Mouse (Mus musculus) embryonic facial prominence, embryonic 14.5 days (tissue): ENCODE measurements around the gene Zfp180. TPM values are rescaled to one million over a fixed set of nuclear protein-coding genes. Genes with fewer than 3 reads are reported as not detected.
"Not testable (repeated sequence)": the region's sequence is repeated elsewhere in the genome, so short reads cannot be mapped to it uniquely, and the experiment has no call there.

ENCODE experiments used
- ATAC-seq: fragments of 200-750 bp; cut with Nextera tagmentation; 2 replicates; pipeline ENCODE4 v1.8.0; 2017; ENCODE audit warnings: low read depth, moderate number of reproducible peaks, moderate TSS enrichment
- DNase-seq: peaks from one replicate; pipeline ENCODE4 v3.0.0-alpha.2; 2015; ENCODE audit warnings: low spot score
- H3K27ac ChIP-seq: fragments of 300-500 bp; sonication (generic); replicated peaks from 2 replicates; pipeline ENCODE4 v1.5.1; 2014; ENCODE audit warnings: low read depth, mild to moderate bottlenecking, low read length, moderate library complexity
- H3K27me3 ChIP-seq: fragments of 300-500 bp; sonication (generic); replicated peaks from 2 replicates; pipeline ENCODE4 v1.6.1; 2014; ENCODE audit warnings: low read length; ENCODE audit not compliant: control insufficient read depth, insufficient read depth
- H3K36me3 ChIP-seq: fragments of 300-500 bp; sonication (generic); 2 replicates; pipeline ENCODE4 v1.6.1; 2014; ENCODE audit warnings: low read length, mixed read lengths; ENCODE audit not compliant: control insufficient read depth, insufficient read depth
- H3K4me1 ChIP-seq: fragments of 300-500 bp; sonication (generic); 2 replicates; pipeline ENCODE4 v1.6.1; 2014; ENCODE audit warnings: antibody characterized with exemption, low read length; ENCODE audit not compliant: control insufficient read depth, insufficient read depth
- H3K4me2 ChIP-seq: fragments of 300-500 bp; sonication (generic); 2 replicates; pipeline ENCODE4 v1.6.1; 2014; ENCODE audit warnings: low read depth, mild to moderate bottlenecking, low read length, moderate library complexity, mixed read lengths
- H3K4me3 ChIP-seq: fragments of 300-500 bp; sonication (generic); 2 replicates; pipeline ENCODE4 v1.5.1; 2014; ENCODE audit warnings: low read depth, mild to moderate bottlenecking, low read length
- H3K9ac ChIP-seq: fragments of 300-500 bp; sonication (generic); 2 replicates; pipeline ENCODE4 v1.6.1; 2014; ENCODE audit warnings: low read depth, mild to moderate bottlenecking, low read length, moderate library complexity, mixed read lengths
- H3K9me3 ChIP-seq: fragments of 300-500 bp; sonication (generic); 2 replicates; pipeline ENCODE4 v1.6.1; 2016; ENCODE audit warnings: low read length; ENCODE audit not compliant: control insufficient read depth
- WGBS: fragments of 180-500 bp; shearing (Covaris S2); extraction: QIAGEN DNeasy Blood & Tissue Kit; methylation state at CpG from one replicate; pipeline ENCODE4 v1.1.7; 2014; 5-methylcytosine and 5-hydroxymethylcytosine counted together
- polyA plus RNA-seq: library from polyadenylated mRNA; unstranded; fragments of >200 nt; fragmentation: Nextera tagmentation; extraction: Ambion mirVana; gene quantifications from 2 replicates; pipeline ENCODE4 v1.2.1, GENCODE M21; 2014

Gene Zfp180
- 21.3 and 22.0 TPM in 2 replicates for polyA plus RNA-seq

GRCm38 (mm10) chr7:24081634-24082431 lies at the start of gene Zfp180:
Gene Zfp180 (plus strand): TSS chr7:24081924.
- Histone ChIP-seq H3K4me1 (peaks cover 9% of the 10 kb centered on the region), H3K9me3 (peaks cover 9% of the 10 kb centered on the region; the same call in 1 of the 2 replicates), H3K9ac (peak within 1 kb of the TSS; percentile 69), H3K27me3 (no peaks in the 10 kb centered on the region), H3K4me3 (peak within 1 kb of the TSS; percentile 62), H3K27ac (peak within 1 kb of the TSS; percentile 82), H3K36me3 (peaks cover 18% of the 10 kb centered on the region), H3K4me2 (peak within 1 kb of the TSS; percentile 82)
- DNase-seq (peak; percentile 99), ATAC-seq (peak; percentile 98)
- 23% methylated on average over 44 of the region's 44 CpGs for WGBS

GRCm38 (mm10) chr7:24052660-24053304 lies 28.9 kb upstream of the Zfp180 start, which contains the start of gene Vmn1r183:
Gene Vmn1r183 (plus strand): TSS chr7:24053254.
- no peaks in the 10 kb centered on the region for H3K27me3 ChIP-seq
- no peaks in the 10 kb centered on the region for H3K9me3 ChIP-seq
- no peak within 1 kb of the TSS for H3K4me2 ChIP-seq
- no peak within 1 kb of the TSS for H3K4me3 ChIP-seq
- 80% methylated on average over 4 of the region's 4 CpGs for WGBS
- ATAC-seq = no peak
- H3K9ac ChIP-seq = no peak within 1 kb of the TSS
- no peak within 1 kb of the TSS for H3K27ac ChIP-seq
- H3K4me1 ChIP-seq = no peaks in the 10 kb centered on the region
- DNase-seq = no peak
- no peaks in the 10 kb centered on the region for H3K36me3 ChIP-seq

- H3K9me3 ChIP-seq = not testable (repeated sequence)
Measured at GRCm38 (mm10) chr7:24074424-24074823, 7.3 kb upstream of the Zfp180 start.

GRCm38 (mm10) chr7:24082457-24083235 lies 922 bp downstream of the Zfp180 start:
- ATAC-seq = no peak
- 49% methylated on average over 15 of the region's 15 CpGs for WGBS

More at GRCm38 (mm10) chr7:24074424-24074823, 7.3 kb upstream of the Zfp180 start:
- 53% methylated on average over 1 of the region's 1 CpGs for WGBS
- not testable (repeated sequence) for H3K4me3 ChIP-seq, H3K27ac ChIP-seq, H3K36me3 ChIP-seq, H3K4me2 ChIP-seq, DNase-seq, ATAC-seq, H3K4me1 ChIP-seq, H3K27me3 ChIP-seq, H3K9ac ChIP-seq

GRCm38 (mm10) chr7:24086871-24087270 lies 5.1 kb downstream of the Zfp180 start:
- WGBS = 94% methylated on average over 4 of the region's 4 CpGs
- H3K9ac ChIP-seq = no peak overlapping the region
- H3K9me3 ChIP-seq = peaks cover 28% of the 10 kb centered on the region
- H3K4me1 ChIP-seq = peaks cover 9% of the 10 kb centered on the region
- H3K4me2 ChIP-seq = no peak overlapping the region
- no peak overlapping the region for H3K4me3 ChIP-seq
- ATAC-seq (no peak), DNase-seq (no peak)
- H3K27ac ChIP-seq = no peak overlapping the region
- no peaks in the 10 kb centered on the region for H3K27me3 ChIP-seq
- peaks cover 40% of the 10 kb centered on the region for H3K36me3 ChIP-seq

More at GRCm38 (mm10) chr7:24082457-24083235, 922 bp downstream of the Zfp180 start:
- peak overlapping the region; percentile 69 for H3K9ac ChIP-seq
- peak overlapping the region; percentile 62 for H3K4me3 ChIP-seq
- H3K27me3 ChIP-seq = no peaks in the 10 kb centered on the region
- peaks cover 13% of the 10 kb centered on the region; the same call in 1 of the 2 replicates for H3K9me3 ChIP-seq
- no peak for DNase-seq
- H3K4me1 ChIP-seq = peaks cover 9% of the 10 kb centered on the region
- H3K27ac ChIP-seq = peak overlapping the region; percentile 82
- H3K4me2 ChIP-seq = peak overlapping the region; percentile 82
- H3K36me3 ChIP-seq = peaks cover 26% of the 10 kb centered on the region

GRCm38 (mm10) chr7:24087485-24088125 lies 5.9 kb downstream of the Zfp180 start:
- ATAC-seq (no peak), DNase-seq (no peak)
- Histone ChIP-seq H3K9ac (no peak overlapping the region), H3K4me1 (peaks cover 7% of the 10 kb centered on the region), H3K27me3 (no peaks in the 10 kb centered on the region), H3K27ac (no peak overlapping the region), H3K4me3 (no peak overlapping the region), H3K36me3 (peaks cover 40% of the 10 kb centered on the region), H3K9me3 (peaks cover 31% of the 10 kb centered on the region), H3K4me2 (no peak overlapping the region)
- 97% methylated on average over 12 of the region's 12 CpGs for WGBS

GRCm38 (mm10) chr7:24104403-24104802 lies 22.7 kb downstream of the Zfp180 start:
- Histone ChIP-seq H3K9ac (no peak overlapping the region), H3K4me2 (no peak overlapping the region), H3K4me3 (no peak overlapping the region), H3K27me3 (no peaks in the 10 kb centered on the region), H3K36me3 (peaks cover 98% of the 10 kb centered on the region), H3K4me1 (no peaks in the 10 kb centered on the region), H3K9me3 (peaks cover 86% of the 10 kb centered on the region), H3K27ac (no peak overlapping the region)
- WGBS = 98% methylated on average over 9 of the region's 9 CpGs
- ATAC-seq = no peak
- no peak for DNase-seq
